Comparison of ENCODE assay signal across 12 mouse cellular contexts in genomic region chr1:87899701-87900100, GRCm38 (mm10). TPM values are rescaled to one million over a fixed set of nuclear protein-coding genes. Genes with fewer than 3 reads are reported as not detected.
DNase-seq lines count a peak whose midpoint lies in the region; ATAC-seq and TF ChIP-seq lines count a peak whose summit lies in the region.
"Had no signal": no experiment of that assay in that cellular context is flagged by ENCODE, and none has a peak within 500 bp of the region (broad histone marks: within the 10 kb centered on the region; RNA-seq: fewer than 3 reads in every experiment).

No protein-coding gene starts in this region.

- peak; percentile 72 to 79 for DNase-seq in thymus, postnatal 10 days (ENCODE audit: low spot score in 2 of 2)
- DNase-seq in urinary bladder, postnatal 4 days (ENCODE audit: low spot score in 2 of 2): no peak
- DNase-seq in lung, postnatal 36 days: no peak
- DNase-seq: cerebellum, adult 9-11 months; heart, postnatal 14 days; lung, adult 2 months had no signal

- H3K4me2 ChIP-seq in intestine, embryonic 15.5 days (replicated peaks): no peak overlapping the region
- H3K4me2 ChIP-seq in intestine, postnatal 0 days (replicated peaks; ENCODE audit: low read depth): no peak overlapping the region

- no peak for TF ChIP-seq CTCF in intestine, postnatal 0 days (IDR thresholded peaks at IDR 0.05; ENCODE audit: low read depth)

- H3K4me3 ChIP-seq in intestine, embryonic 15.5 days (replicated peaks): no peak overlapping the region
- no peak overlapping the region for H3K4me3 ChIP-seq in intestine, postnatal 0 days (ENCODE audit: low read depth, low read length)
- H3K4me3 ChIP-seq: forebrain, embryonic 10.5 days had no signal

- H3K27ac ChIP-seq in intestine, embryonic 15.5 days: no peak overlapping the region
- no peak overlapping the region for H3K27ac ChIP-seq in intestine, postnatal 0 days (ENCODE audit: low read depth, low read length)
- H3K27ac ChIP-seq: forebrain, embryonic 10.5 days had no signal

- no peaks in the 10 kb centered on the region for H3K36me3 ChIP-seq in intestine, embryonic 15.5 days
- H3K36me3 ChIP-seq in intestine, postnatal 0 days (ENCODE audit: control insufficient read depth, insufficient read depth): no peaks in the 10 kb centered on the region

- no peaks in the 10 kb centered on the region for H3K9me3 ChIP-seq in intestine, embryonic 15.5 days
- no peaks in the 10 kb centered on the region for H3K9me3 ChIP-seq in intestine, postnatal 0 days (ENCODE audit: control insufficient read depth)
- H3K9me3 ChIP-seq: forebrain, embryonic 10.5 days had no signal

- H3K9ac ChIP-seq in intestine, embryonic 15.5 days: no peak overlapping the region
- H3K9ac ChIP-seq in intestine, postnatal 0 days (ENCODE audit: low read depth, low read length): no peak overlapping the region

- H3K27me3 ChIP-seq in intestine, embryonic 15.5 days (replicated peaks): no peaks in the 10 kb centered on the region
- H3K27me3 ChIP-seq in intestine, postnatal 0 days (replicated peaks; ENCODE audit: control insufficient read depth, insufficient read depth, low read length): no peaks in the 10 kb centered on the region

- H3K4me1 ChIP-seq in intestine, embryonic 15.5 days (replicated peaks): 0 out of 2 replicates have a peak, but pooled peaks cover 2% of the 10 kb centered on the region
- peaks cover 3% of the 10 kb centered on the region for H3K4me1 ChIP-seq in intestine, postnatal 0 days (replicated peaks; ENCODE audit: control insufficient read depth, insufficient read depth, low read length)
- H3K4me1 ChIP-seq: forebrain, embryonic 10.5 days had no signal

- ATAC-seq in intestine, embryonic 15.5 days: peak; percentile 49; the same call in 1 of the 2 replicates
- ATAC-seq in intestine, postnatal 0 days: no peak
- peak; percentile 74 for ATAC-seq in CD4-positive, CD25-positive, alpha-beta regulatory T cell, adult 4 months
- peak; percentile 67 for ATAC-seq in inflammation-experienced regulatory T-cells, adult 6 months
- ATAC-seq: midbrain, embryonic 16.5 days had no signal

- 75% methylated on average over 2 of the region's 2 CpGs for WGBS in intestine, embryonic 15.5 days
- WGBS in intestine, postnatal 0 days: 55% methylated on average over 2 of the region's 2 CpGs

RNA-seq across cellular contexts. Expression of gene Dgkd, which starts 46.6 kb away (rescaled TPM):
- 28.2 and 31.8 TPM in 2 replicates for polyA plus RNA-seq in intestine, embryonic 15.5 days (2015; fragmentation: Nextera tagmentation; extraction: Ambion mirVana)
- 20.2 and 24.1 TPM in 2 replicates for polyA plus RNA-seq in intestine, postnatal 0 days (2015; fragmentation: Nextera tagmentation; extraction: Ambion mirVana)
- polyA plus RNA-seq in CD4-positive, CD25-positive, alpha-beta regulatory T cell, adult 4 months (2017; shearing (Covaris generic)): 10 to 100 TPM; 38.7 to 57.0 TPM
- polyA plus RNA-seq in inflammation-experienced regulatory T-cells, adult 6 months (2017; shearing (Covaris generic)): 10 to 100 TPM; 19.3 to 35.5 (median 34.2) TPM

Comparison
In these comparisons a context has a peak if more than half of its experiments do, and no peak if none do; other contexts are left out.
1. DNase-seq: peak in thymus, postnatal 10 days (2 of 2); none in urinary bladder, postnatal 4 days (0 of 2) and lung, postnatal 36 days (single experiment).